Mouse (Mus musculus) adrenal gland, postnatal 14 days (tissue): ENCODE measurements at regions not wholly inside any gene's neighbourhood (a gene's known extent, or its start where the extent isn't known, plus 50 kb on each side); places are given as distances from the start of the nearest gene placed in this dataset.

ENCODE experiments used
- DNase-seq: peaks from one replicate; pipeline ENCODE4 v3.0.0; 2021; ENCODE audit warnings: mixed read lengths

DNA sequence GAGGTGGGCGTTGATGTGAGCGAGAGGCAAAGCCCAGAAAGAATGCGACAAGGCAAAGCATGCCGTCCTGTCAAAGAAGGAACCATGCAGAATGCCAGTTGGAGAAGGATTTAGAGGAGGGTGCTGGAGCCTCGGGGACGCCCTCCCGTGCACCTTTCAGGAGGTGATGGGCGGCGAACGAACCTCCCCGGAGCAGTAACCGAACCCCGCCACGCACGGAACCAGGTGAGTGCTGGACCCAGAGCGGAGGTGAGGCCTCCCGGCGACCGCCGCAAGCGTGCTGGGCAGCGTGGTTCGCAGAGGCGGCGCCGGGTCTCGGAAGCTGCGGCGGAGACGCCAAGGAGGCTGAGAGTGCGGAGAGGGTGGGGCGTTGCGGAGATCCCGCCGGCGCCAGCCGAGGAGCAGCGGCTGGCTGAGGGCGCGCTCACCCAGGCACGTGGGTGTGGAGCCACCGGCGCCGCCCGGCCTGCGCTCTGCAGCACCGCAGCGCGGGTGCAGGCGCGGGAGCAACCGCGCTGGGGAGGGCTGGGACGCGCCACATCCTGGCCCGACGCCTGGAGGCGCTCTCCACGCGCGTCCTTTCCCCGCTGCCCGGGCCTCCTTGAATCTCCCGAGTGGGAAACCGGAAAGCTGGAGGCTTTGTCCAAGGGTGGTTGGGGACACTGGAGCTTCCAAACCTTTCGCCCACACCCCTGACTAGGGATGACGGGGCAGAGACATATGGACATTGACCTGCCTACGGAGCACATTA is 178.3 kb upstream of the Topaz1 start:
- peak; percentile 16 for DNase-seq

DNA sequence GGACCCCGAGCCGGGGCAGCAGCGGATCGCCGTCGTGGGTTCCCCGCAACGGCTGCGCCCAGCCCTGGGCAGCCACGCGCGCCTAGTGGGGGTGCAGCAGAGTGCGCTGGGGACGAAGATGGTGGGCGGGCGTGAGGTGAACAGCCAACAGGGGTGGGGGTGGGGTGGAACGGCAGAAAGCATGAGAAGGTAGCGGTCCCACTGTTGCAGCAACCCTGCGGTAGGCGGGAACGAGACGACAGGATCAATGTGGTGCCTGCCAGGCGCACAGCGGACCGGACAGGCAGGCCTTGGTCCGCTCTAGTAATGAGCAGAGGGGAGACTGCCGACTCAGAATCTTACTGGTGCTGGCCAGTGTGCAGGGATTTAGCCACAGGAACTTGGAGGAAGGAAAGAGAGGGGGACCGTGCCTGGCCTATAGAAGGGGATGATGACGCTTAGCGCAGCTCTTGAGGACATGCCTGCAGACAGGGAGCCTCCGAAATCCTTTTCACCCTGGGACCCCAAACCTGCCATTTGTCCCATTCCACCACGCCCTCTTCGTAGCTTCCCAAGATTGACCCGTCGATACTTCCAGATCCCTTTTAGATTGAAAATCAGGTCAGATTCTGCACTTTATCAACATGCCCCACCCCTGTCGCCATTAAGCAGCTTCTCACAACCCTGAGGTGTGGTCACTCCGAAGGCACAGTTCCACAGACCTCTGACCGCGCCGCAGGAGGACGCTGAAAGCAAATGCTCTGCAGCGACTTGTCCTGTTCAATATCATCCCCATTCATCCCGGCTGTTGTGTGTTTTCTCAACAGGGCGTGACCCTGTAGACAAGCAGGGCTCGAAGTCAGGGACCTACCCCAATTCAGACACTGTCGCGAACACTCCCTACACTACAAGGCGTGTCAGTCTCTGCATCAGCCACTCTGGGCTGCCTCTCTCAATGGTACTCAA is 177.4 kb upstream of the Topaz1 start:
- DNase-seq = no peak

DNA sequence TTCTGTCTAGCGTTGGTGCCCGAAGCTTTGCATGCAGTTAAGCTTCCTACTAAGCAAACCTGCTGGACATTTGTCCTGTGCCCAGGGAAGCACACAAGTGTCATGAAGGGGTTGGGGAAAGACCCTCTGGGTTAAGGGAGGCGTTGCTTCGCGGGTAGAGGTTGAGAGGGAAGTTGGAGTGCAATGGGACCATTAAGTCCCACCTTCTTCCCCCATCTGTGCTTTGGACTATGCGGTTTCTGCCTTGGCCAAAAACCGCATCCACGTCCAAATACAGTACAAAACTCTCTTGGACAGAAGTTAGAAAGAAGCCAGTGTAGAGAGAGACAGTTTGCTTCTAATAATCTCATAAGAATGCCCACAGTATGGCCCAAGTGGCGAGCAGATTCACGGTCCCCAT is 176.1 kb upstream of the Topaz1 start:
- no peak for DNase-seq

DNA sequence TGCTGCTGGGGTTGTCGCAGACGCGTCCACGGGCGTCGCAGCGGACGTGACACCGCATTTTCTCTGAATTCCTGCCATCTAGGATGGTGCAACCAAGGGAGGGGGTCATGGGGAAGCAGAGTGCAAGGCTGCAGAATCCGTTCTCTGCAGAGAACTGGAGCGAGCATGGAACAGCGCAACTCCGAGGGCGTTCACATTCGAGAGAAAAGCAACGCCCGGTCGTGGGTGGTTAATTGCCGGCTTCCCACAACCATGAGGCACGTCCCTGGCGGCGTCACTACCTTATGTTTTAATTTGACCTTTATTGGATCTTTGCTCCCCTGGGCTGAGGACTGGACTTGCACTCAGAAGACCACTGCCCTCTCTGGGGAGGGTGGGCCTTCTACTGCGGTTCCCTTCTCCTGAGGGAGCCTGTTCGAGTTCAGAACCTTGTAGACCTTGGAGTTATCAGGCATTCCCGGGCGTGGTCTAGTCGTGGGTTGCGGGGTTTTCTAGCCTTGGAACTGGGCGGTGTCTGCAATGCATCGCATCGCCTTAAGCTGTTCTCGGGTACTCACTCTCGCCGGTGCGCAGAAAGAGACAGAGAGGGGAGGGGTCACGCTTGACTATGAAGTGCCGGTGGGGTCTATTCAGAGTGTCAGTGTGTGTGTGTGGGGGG is 175.6 kb upstream of the Topaz1 start:
- DNase-seq = peak; percentile 9

DNA sequence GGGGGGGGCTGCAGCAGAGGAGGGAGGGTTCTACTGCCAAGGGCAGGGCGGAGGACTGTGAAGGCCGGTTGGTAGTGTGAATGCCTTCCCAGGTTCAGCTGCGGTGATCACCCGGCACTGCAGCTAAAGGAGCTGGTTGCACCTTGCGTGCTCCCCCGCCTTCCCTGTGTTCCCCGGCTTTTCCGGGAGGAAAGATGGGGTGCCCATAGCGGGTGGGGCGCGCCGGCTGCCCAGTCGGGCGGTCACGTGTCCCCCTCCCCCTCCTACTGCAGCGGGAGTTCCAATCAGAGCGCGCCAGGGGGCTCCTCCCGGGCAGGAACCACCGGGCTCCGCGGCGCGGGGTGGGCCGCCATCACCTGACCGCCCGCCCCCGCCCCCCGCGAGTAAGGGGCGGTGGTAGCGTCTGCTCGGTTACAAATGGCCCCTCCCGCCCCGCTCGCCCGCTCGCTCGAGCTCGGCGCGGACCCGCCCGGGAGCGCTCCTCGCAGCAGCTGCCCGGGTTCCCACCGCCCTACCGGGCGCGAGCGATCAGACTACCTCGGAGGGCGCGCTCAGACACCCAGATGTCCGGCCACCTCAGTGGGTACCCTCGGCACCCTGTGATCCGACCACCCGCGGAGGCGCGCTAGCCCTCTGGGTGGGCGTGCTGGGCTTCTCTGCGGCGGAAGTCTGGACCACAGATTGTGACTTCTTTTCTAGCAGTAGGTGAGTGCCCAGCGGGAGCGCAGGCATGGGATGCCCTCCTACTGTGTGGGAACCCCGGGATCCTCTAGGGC is 174.9 kb upstream of the Topaz1 start:
- DNase-seq = peak; percentile 76

DNA sequence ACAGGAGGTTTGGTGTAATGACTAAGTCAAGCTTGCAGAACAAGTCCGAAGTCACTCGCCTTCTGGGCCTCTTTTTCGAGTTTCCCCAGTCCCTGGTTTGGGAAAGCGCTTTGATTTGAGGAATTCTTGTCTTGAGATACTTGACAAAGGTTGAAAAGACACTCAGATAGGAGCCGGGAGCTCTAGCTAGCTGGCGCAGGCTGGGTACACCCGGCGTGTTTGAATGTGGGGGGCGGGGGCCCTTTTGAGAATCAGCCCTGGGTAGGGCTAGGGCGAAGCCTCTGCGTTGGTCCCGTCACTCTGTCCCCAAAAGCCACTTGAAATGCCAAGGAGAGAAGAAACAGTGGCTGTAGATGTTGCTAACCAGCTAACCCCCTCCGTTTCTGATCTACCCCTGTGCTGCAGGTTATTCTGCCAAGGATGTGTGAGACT is 174.3 kb upstream of the Topaz1 start:
- no peak for DNase-seq

DNA sequence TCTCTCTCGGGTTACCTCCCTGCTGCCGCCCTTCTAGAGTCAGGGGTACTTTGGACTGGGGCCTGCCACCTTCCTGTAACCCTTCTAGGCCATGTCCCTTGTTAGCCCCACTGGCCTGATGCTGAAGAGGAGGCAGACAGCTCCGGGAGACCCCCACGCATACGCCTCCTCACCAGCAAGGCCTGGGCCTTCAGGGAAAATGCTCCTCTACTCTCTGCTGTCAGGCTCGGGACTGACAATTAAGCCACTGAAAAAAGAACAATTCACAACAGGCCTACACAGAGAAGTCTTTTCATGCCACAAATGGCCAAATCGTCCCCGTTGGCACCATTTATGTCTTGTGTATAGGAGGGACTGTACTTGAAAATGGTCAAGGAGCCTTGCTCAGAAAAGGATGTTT is 161.9 kb upstream of the Topaz1 start:
- DNase-seq = no peak

DNA sequence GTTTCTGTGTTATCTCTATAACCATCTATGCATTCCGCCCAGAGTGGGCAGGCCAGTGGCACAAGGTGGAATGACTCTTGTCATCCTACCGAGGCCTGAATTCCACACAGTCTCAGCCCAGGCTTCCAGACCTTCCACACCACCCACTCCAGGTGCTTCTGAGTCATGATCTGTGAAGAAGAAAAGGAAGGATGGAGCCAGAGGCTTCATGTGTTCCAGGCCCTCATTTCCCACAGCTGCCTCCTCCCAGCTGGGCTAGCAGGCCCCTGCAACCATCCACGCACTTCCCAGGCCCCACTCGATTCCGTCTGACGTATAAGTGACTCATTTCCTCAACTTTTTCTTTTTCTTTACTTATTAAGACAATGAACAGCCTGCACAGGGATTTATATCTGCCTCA is 160.7 kb upstream of the Topaz1 start:
- DNase-seq = no peak

DNA sequence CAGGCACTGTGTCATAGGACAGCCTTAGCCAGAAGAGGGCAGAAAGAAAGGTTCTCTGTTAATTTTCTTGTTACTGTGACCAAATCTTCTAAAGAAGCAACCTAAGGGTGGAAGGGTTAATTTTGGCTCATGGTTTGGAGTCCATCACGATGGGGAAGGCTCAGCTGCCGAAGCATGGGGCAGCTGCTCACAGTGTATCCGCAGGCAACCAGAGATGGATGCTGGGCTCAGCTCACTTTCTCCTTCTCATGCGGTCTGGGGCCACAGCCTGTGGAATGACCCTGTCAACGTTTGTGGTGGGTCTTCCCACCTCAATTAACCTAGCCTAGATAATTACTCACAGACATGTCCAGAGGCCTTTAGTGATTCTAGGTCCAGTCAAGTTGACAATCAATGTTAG is 160.2 kb upstream of the Topaz1 start:
- DNase-seq = no peak

DNA sequence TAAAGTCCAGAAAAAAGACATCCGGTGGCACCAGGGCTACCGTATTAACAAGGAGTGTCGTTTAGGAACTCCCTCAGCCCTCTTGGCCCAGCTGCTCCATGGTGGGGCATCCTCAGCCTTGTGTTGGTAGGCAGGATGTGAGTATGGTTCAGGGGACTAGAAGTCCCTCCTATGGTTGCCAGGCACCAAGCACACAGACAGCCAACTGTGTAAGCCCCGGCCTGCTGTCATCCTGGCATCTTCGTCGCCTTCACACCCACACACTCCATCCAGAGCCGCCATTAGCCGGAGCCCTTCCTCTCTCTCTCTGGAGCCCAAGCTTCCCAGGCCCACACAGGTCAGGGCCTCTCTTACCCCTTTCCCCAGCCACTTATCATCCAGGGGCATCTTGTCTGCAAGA is 158.9 kb upstream of the Topaz1 start:
- no peak for DNase-seq

DNA sequence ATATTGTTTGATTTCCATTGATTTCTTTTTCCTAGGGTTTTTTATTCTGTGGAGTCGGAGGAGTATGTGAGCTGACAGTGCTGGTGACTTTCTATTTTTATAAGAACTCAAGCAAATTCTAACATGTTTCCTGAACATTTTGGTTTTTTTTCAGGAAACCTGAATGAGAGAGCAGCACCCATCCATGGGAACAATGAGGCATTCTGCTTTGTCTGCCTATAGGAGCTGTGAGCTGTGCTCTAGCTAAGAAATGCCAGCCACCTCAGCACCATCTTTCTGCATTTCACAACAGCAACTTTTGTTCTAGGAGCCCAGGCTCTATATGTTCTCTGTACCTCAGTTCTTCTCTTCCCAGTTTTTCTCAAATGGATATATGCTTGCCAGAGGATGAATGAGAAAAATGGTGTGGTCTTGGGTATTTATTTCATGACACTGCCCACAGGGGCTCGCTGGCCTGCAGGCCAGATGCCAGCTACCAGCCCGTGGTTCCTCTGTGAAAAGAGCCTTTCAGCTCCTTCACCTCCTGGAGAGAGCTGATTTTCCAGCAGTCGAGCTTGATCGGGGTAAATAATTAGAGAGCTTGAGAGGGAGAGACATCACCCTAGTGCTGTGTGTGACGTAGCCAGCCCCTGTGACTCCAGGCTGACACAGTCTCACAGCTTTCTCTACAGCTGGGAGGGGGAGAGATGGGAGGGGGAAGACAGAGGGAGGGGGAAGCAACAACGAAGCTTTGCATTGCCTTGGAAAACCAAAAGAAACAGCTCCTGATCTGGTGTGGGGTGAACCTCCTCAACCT is 154.1 kb upstream of the Topaz1 start:
- no peak for DNase-seq

DNA sequence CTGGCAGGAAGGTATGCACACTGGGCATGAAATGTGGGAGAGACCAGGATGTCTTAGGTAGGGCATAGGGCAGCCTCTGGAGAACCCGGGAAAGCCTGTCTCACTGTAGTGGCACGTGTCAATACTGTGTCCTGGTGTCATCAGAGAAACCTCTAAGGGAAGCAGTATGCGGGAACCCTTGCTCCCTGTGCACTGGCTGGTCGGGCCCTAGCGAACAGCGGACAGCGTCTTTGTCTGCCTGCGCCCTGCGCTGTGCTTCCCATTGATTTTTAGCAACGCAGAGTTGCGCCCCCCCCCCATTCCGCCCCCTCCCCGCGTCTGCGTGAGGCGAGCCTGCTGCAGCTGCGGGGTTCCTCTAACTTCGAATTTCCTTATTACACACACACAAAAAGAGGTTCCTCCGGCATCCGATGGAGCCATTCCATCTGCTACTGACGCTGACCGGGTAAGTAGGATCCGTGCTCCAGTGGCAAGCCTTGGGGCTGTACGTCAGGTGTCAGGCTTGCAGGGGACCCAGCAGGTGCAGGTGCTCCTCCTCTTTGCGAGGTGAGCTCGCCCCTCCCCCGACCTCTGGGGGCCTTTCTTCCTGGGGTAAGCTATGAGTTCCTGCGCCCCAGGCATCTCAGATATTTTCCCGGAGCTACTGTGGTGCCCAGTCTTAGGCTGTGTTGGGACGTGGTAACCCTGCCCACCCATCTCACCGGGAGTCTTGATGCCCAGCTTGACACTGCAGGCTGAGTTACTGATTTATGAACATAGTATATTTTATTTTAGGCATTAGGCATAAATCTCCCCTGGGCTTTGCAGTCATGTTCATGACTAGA is 151.8 kb upstream of the Topaz1 start:
- DNase-seq = no peak

DNA sequence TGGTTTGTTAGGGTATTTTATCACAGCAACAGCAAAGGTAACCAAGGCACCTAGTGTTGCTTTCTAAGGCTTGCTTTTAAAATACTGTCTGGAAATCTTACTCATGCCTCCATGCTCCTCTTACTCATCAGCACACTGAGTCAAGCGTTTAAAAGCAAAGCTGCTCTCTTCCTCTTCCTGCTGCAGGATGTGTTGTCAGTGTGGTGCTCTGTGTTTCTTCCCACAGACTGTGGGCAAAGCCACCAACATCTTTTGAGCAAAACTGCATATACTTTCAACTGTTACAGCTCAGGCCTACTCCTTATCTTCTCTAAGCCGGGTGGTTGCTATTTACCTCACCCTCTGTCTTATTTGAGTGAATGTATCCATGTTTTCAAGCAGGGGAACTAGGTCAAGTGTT is 144.0 kb upstream of the Topaz1 start:
- no peak for DNase-seq

DNA sequence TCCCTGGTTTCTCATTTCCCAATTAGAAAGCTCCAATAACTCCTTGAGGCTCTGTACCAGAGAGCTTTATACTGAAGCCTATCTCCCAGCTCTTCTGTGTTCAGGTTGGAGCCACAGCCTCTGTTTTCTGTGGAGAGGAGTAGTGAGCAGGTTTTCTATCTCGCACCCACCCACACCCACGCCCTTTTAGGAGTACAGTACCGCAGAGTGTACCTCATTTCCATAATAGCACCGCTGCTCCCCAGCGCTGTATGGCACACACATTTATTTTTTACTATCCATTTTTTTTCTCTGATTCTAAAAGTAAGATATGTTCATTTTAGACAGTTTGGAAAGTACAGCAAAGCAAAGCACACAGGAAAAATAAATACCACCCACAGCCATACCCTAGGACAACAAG is 137.5 kb upstream of the Topaz1 start:
- no peak for DNase-seq

DNA sequence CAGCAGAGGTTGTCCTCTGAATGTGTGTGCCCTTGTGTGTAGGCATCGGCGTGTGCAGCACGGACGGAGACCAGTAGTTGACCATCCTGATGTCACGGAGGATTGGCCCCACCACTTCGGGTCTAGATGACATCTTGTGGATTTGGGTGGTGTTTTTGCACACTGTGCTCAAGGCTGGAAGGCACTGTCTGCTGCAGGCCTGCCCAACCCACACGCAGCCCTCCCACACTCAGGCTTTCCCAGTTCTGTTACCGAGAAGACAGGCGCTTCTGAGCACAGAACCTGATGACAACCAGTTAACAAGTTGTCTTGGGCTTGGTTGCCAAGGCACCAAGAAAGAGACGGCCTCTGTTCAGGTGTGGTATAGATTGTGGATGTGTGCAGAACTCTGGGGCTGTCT is 136.2 kb upstream of the Topaz1 start:
- no peak for DNase-seq

DNA sequence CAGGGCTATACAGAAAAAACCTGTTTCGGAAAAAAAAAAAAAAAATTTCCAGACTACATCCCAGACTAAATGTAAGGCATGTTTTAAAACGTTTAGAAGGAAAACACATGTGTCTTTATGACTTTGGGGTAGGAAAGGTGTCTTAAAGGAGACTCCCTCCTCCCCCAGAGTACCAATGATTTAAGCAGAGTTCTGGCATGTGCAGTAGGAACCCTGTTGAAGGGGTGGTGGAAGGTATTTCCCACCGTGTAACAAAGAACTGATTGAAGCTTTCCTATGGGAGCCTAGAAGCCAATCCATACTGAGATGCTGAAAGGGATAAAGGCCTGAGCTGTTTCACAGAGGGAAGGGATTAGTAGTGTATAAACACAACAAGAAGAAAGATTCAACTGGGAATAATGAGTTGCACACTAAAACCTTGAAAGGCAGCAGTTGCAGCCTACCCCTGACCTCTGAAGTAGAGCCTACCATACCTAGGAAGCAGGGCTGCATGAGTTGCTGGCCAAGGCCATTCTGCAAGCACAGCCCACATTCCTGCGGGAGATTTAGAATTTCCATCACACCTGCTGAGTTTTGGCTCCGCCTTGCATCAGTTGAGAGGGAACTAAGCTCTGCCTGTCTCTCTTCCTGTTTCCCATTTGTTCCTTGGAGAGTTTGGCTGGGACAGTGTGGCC is 132.4 kb upstream of the Topaz1 start:
- DNase-seq = no peak

DNA sequence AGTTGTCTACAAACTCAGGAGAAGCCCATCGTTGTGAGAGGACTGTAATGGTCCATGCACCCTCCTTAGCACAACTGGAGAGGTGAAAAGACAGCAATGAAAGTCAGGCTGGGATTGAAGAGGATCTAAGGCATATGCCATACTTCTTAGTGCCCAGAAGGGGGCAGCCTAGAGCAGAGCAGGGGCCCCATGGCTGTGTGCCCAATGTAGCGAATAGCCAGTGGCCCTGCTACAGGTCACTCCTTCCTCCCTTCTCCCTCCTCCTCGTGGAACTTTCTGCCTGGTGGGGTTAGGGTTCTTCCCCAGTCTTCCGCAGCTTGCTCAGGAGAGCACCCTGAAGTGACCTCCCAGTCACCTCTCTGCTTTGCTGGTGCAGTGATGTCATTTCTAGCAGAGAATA is 131.8 kb upstream of the Topaz1 start:
- peak; percentile 73 for DNase-seq

DNA sequence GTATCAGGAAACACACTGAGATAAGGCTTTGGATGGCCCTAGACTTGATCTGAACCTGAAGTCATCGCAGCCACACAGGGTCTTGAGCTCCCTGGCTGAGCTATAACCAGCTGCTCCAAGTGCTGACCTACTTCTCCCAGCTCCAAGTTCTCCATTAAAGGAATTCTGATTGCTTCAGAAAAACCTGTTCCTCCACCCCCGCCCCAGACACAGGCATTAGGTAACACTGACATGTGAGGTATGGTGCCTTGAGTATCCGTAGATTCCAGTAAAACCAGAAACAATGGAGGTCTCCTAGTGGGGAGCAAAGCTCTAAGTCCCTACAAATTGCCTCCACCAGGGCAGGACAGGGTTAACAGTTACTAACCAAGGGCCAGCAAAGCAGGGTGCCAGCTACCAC is 129.4 kb upstream of the Topaz1 start:
- no peak for DNase-seq

DNA sequence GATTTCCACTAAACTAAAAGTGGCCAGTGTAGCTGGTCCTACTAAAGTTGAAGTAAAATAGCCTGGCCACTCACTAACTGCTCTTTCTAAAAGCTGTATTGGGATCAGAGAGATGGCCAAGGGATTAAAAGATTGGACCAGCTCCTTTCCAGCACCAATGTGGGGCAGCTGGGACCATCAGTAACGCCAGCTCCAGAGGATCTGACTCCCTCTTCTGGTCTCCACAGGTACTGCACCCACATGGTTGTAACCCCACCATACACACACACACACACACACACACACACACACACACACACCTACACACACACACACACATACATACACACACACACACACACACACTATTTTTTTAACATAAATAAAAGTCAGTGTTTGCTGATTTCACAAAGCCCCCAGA is 122.1 kb upstream of the Topaz1 start:
- DNase-seq = no peak

DNA sequence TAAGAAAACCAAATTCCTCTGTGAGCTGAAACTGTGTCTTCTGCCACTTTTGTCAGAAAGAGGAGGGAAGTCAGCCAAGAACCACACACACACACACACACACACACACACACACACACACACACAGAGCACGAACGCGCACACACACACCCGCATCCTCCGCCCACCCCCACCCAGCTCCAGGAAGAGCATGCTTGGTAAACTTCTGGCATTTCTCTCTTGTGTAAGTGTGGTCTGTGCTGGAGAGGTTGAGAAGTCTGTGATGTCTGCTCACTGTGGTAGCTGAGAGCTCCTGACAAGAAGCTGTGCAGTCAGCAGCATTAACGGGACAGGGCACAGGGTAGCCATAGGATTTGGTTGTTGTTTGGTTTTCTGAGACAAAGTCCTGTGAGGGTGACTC is 120.8 kb upstream of the Topaz1 start:
- DNase-seq = no peak
